Mouse (Mus musculus): ENCODE data around the gene Appl2. TPM values are rescaled to one million over a fixed set of nuclear protein-coding genes. Genes with fewer than 3 reads are reported as not detected.

Gene Appl2
- 25.2 and 28.9 TPM in 2 replicates for polyA plus RNA-seq (2014; fragmentation: Nextera tagmentation; extraction: Ambion mirVana)

GRCm38 (mm10) chr10:83648131-83649020 is at the start of gene Appl2:
Gene Appl2, minus strand, starts transcription at chr10:83648738.
- Histone ChIP-seq H3K4me1 (ENCODE audit: control insufficient read depth, insufficient read depth, low read length) (peaks cover 34% of the 10 kb centered on the region), H3K9ac (ENCODE audit: low read depth, low read length) (peak within 1 kb of the TSS; percentile 83), H3K9me3 (replicated peaks; ENCODE audit: control insufficient read depth, low read length) (no peaks in the 10 kb centered on the region), H3K36me3 (ENCODE audit: control insufficient read depth, insufficient read depth, low read length) (no peaks in the 10 kb centered on the region), H3K27ac (ENCODE audit: low read depth, low read length) (peak within 1 kb of the TSS; percentile 80), H3K27me3 (ENCODE audit: control insufficient read depth, insufficient read depth, low read length) (no peaks in the 10 kb centered on the region), H3K4me2 (peak within 1 kb of the TSS; percentile 74), H3K4me3 (ENCODE audit: low read depth, low read length) (peak within 1 kb of the TSS; percentile 79)
- under 1% methylated on average over 57 of the region's 59 CpGs for WGBS (ENCODE audit: insufficient replicate concordance)
- peak; percentile 89 for ATAC-seq (replicated peaks; ENCODE audit: insufficient number of reproducible peaks, low FRiP score, low TSS enrichment)

GRCm38 (mm10) chr10:83696226-83696625 is 47.7 kb upstream of the Appl2 start:
- 68% methylated on average over 4 of the region's 4 CpGs for WGBS (ENCODE audit: insufficient replicate concordance)
- no peak overlapping the region for H3K9ac ChIP-seq (ENCODE audit: low read depth, low read length)
- ATAC-seq (replicated peaks; ENCODE audit: insufficient number of reproducible peaks, low FRiP score, low TSS enrichment) = no peak
- no peaks in the 10 kb centered on the region for H3K9me3 ChIP-seq (replicated peaks; ENCODE audit: control insufficient read depth, low read length)
- H3K4me1 ChIP-seq (ENCODE audit: control insufficient read depth, insufficient read depth, low read length) = peaks cover 12% of the 10 kb centered on the region
- H3K4me3 ChIP-seq (ENCODE audit: low read depth, low read length) = no peak overlapping the region
- no peaks in the 10 kb centered on the region for H3K27me3 ChIP-seq (ENCODE audit: control insufficient read depth, insufficient read depth, low read length)
- H3K36me3 ChIP-seq (ENCODE audit: control insufficient read depth, insufficient read depth, low read length) = no peaks in the 10 kb centered on the region
- H3K4me2 ChIP-seq = no peak overlapping the region
- no peak overlapping the region for H3K27ac ChIP-seq (ENCODE audit: low read depth, low read length)

GRCm38 (mm10) chr10:83692175-83692895 is 43.8 kb upstream of the Appl2 start:
- no peak overlapping the region for H3K4me3 ChIP-seq (ENCODE audit: low read depth, low read length)
- H3K9ac ChIP-seq (ENCODE audit: low read depth, low read length) = no peak overlapping the region
- no peak overlapping the region for H3K27ac ChIP-seq (ENCODE audit: low read depth, low read length)
- no peak overlapping the region for H3K4me2 ChIP-seq
- H3K36me3 ChIP-seq (ENCODE audit: control insufficient read depth, insufficient read depth, low read length) = no peaks in the 10 kb centered on the region
- no peaks in the 10 kb centered on the region for H3K9me3 ChIP-seq (replicated peaks; ENCODE audit: control insufficient read depth, low read length)
- 61% methylated on average over 11 of the region's 11 CpGs for WGBS (ENCODE audit: insufficient replicate concordance)
- peaks cover 12% of the 10 kb centered on the region for H3K4me1 ChIP-seq (ENCODE audit: control insufficient read depth, insufficient read depth, low read length)
- ATAC-seq (replicated peaks; ENCODE audit: insufficient number of reproducible peaks, low FRiP score, low TSS enrichment) = no peak
- H3K27me3 ChIP-seq (ENCODE audit: control insufficient read depth, insufficient read depth, low read length) = no peaks in the 10 kb centered on the region

GRCm38 (mm10) chr10:83688215-83688614 is 39.7 kb upstream of the Appl2 start:
- no peaks in the 10 kb centered on the region for H3K36me3 ChIP-seq (ENCODE audit: control insufficient read depth, insufficient read depth, low read length)
- no peak overlapping the region for H3K9ac ChIP-seq (ENCODE audit: low read depth, low read length)
- peaks cover 12% of the 10 kb centered on the region for H3K4me1 ChIP-seq (ENCODE audit: control insufficient read depth, insufficient read depth, low read length)
- no peak overlapping the region for H3K27ac ChIP-seq (ENCODE audit: low read depth, low read length)
- 84% methylated on average over 2 of the region's 2 CpGs for WGBS (ENCODE audit: insufficient replicate concordance)
- H3K4me2 ChIP-seq = no peak overlapping the region
- no peak overlapping the region for H3K4me3 ChIP-seq (ENCODE audit: low read depth, low read length)
- no peaks in the 10 kb centered on the region for H3K9me3 ChIP-seq (replicated peaks; ENCODE audit: control insufficient read depth, low read length)
- no peaks in the 10 kb centered on the region for H3K27me3 ChIP-seq (ENCODE audit: control insufficient read depth, insufficient read depth, low read length)
- no peak for ATAC-seq (replicated peaks; ENCODE audit: insufficient number of reproducible peaks, low FRiP score, low TSS enrichment)

- Histone ChIP-seq H3K9ac (ENCODE audit: low read depth, low read length) (no peak overlapping the region), H3K9me3 (replicated peaks; ENCODE audit: control insufficient read depth, low read length) (no peaks in the 10 kb centered on the region), H3K4me2 (no peak overlapping the region), H3K36me3 (ENCODE audit: control insufficient read depth, insufficient read depth, low read length) (no peaks in the 10 kb centered on the region), H3K27me3 (ENCODE audit: control insufficient read depth, insufficient read depth, low read length) (no peaks in the 10 kb centered on the region), H3K4me3 (ENCODE audit: low read depth, low read length) (no peak overlapping the region), H3K27ac (ENCODE audit: low read depth, low read length) (no peak overlapping the region), H3K4me1 (ENCODE audit: control insufficient read depth, insufficient read depth, low read length) (no peaks in the 10 kb centered on the region)
- ATAC-seq (replicated peaks; ENCODE audit: insufficient number of reproducible peaks, low FRiP score, low TSS enrichment) = no peak
- WGBS (ENCODE audit: insufficient replicate concordance) = 85% methylated on average over 12 of the region's 12 CpGs
Measured at GRCm38 (mm10) chr10:83681334-83681733, 32.8 kb upstream of the Appl2 start.

GRCm38 (mm10) chr10:83666556-83666955 is 18.0 kb upstream of the Appl2 start:
- no peak overlapping the region for H3K4me2 ChIP-seq
- no peak overlapping the region for H3K4me3 ChIP-seq (ENCODE audit: low read depth, low read length)
- H3K9me3 ChIP-seq (replicated peaks; ENCODE audit: control insufficient read depth, low read length) = no peaks in the 10 kb centered on the region
- 75% methylated on average over 4 of the region's 4 CpGs for WGBS (ENCODE audit: insufficient replicate concordance)
- H3K9ac ChIP-seq (ENCODE audit: low read depth, low read length) = no peak overlapping the region
- no peak overlapping the region for H3K27ac ChIP-seq (ENCODE audit: low read depth, low read length)
- H3K36me3 ChIP-seq (ENCODE audit: control insufficient read depth, insufficient read depth, low read length) = no peaks in the 10 kb centered on the region
- H3K27me3 ChIP-seq (ENCODE audit: control insufficient read depth, insufficient read depth, low read length) = no peaks in the 10 kb centered on the region
- no peak for ATAC-seq (replicated peaks; ENCODE audit: insufficient number of reproducible peaks, low FRiP score, low TSS enrichment)
- H3K4me1 ChIP-seq (ENCODE audit: control insufficient read depth, insufficient read depth, low read length) = no peaks in the 10 kb centered on the region

GRCm38 (mm10) chr10:83661925-83662324 is 13.4 kb upstream of the Appl2 start:
- Histone ChIP-seq H3K4me3 (ENCODE audit: low read depth, low read length) (no peak overlapping the region), H3K9ac (ENCODE audit: low read depth, low read length) (no peak overlapping the region), H3K27ac (ENCODE audit: low read depth, low read length) (no peak overlapping the region), H3K36me3 (ENCODE audit: control insufficient read depth, insufficient read depth, low read length) (no peaks in the 10 kb centered on the region), H3K4me1 (ENCODE audit: control insufficient read depth, insufficient read depth, low read length) (peaks cover 4% of the 10 kb centered on the region; the same call in 1 of the 2 replicates), H3K4me2 (no peak overlapping the region), H3K9me3 (replicated peaks; ENCODE audit: control insufficient read depth, low read length) (no peaks in the 10 kb centered on the region), H3K27me3 (ENCODE audit: control insufficient read depth, insufficient read depth, low read length) (no peaks in the 10 kb centered on the region)
- WGBS (ENCODE audit: insufficient replicate concordance) = 78% methylated on average over 8 of the region's 8 CpGs
- ATAC-seq (replicated peaks; ENCODE audit: insufficient number of reproducible peaks, low FRiP score, low TSS enrichment) = no peak

GRCm38 (mm10) chr10:83660605-83661004 is 12.1 kb upstream of the Appl2 start:
- Histone ChIP-seq H3K27ac (ENCODE audit: low read depth, low read length) (no peak overlapping the region), H3K9me3 (replicated peaks; ENCODE audit: control insufficient read depth, low read length) (no peaks in the 10 kb centered on the region), H3K4me2 (no peak overlapping the region), H3K4me3 (ENCODE audit: low read depth, low read length) (no peak overlapping the region), H3K4me1 (ENCODE audit: control insufficient read depth, insufficient read depth, low read length) (peaks cover 4% of the 10 kb centered on the region; the same call in 1 of the 2 replicates), H3K36me3 (ENCODE audit: control insufficient read depth, insufficient read depth, low read length) (no peaks in the 10 kb centered on the region), H3K9ac (ENCODE audit: low read depth, low read length) (no peak overlapping the region), H3K27me3 (ENCODE audit: control insufficient read depth, insufficient read depth, low read length) (no peaks in the 10 kb centered on the region)
- ATAC-seq (replicated peaks; ENCODE audit: insufficient number of reproducible peaks, low FRiP score, low TSS enrichment) = no peak
- WGBS (ENCODE audit: insufficient replicate concordance) = 63% methylated on average over 4 of the region's 4 CpGs

Data from heart, embryonic 11.5 days (tissue).